Mouse (Mus musculus): ENCODE measurements around the gene Ptpra.
"Not testable (repeated sequence)": the region's sequence is repeated elsewhere in the genome, so short reads cannot be mapped to it uniquely, and the experiment has no call there.

The Ptpra gene

DNA sequence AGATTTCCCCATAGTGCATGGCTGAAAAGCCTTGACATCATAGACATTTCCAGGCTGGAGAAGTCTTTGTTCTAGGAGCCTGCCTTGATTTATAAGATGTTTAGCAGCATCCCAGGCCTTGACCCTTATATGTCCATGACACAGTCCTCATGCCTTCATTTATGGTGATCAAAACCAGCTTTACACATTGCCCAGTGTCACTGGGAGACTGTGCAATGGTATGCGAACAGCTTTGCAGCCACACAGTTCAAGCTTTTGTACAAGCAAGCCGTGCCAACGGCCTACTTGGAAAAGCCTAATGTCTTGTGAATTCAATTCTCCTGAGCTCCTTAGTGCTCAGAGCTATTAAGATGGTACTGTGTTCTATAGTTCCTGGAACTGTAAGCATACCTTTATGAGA is 32.6 kb downstream of the Ptpra start:
- DNase-seq (ENCODE audit: extremely low spot score, low spot score), result no peak

DNA sequence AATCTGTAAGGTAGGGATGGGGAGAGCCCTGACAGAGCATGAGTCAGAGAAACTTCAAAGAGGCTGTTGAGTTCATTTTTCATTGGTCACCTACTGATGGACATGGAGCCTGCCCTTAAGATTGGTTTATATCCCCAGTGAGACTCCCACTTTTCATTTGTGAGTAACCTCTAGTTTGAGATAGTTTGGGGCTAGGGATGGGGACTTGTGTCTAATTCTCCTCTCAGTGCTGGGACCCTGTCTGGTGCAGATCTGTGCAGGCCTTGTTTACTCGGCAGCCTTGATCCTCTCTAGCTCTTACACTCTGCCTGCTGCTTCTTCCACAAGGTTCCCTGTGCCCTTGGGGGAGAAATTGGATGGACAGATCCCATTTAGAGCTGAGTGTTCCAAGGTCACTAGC is 34.1 kb downstream of the Ptpra start:
- DNase-seq (ENCODE audit: extremely low spot score, low spot score), result no peak

DNA sequence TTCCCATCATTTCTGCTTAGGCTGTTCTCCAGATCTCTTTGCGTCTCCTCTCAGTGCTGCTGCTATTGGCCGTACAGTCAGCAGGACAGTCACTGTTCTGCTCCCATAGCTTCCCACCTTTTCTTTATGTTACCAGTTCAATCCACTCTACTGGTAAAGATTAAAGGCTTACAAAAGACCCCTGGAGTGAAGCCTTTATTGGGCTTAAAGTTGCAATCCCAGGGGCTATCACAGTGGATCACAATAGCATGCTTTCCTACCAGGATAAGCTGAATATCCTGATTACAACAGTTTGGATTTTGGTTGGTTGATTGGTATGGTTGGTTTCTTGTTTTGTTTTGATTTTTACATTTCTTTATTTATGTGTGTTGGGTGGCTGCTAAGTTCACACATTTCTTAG is 37.9 kb downstream of the Ptpra start:
- no peak for DNase-seq (ENCODE audit: extremely low spot score, low spot score)

DNA sequence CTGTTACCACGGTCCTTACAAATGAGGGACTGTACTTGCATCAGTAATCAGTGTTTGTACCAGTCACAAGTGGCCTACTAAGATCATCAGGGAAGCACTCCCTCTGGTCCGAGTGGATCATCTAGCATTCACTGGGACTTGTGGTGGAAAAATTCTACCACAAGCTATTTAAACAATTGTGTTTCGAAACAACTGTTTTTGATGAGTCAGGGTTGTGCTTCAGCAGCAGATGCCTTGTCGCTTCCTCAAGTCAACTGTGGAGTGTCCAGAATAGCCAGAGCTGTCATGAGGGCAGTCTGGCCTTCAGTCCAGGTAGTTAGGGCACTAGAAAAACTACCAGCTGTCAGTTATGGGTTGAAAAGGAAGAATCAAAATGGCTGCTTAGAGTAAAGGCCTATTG is 38.5 kb downstream of the Ptpra start:
- no peak for DNase-seq (ENCODE audit: extremely low spot score, low spot score)

DNA sequence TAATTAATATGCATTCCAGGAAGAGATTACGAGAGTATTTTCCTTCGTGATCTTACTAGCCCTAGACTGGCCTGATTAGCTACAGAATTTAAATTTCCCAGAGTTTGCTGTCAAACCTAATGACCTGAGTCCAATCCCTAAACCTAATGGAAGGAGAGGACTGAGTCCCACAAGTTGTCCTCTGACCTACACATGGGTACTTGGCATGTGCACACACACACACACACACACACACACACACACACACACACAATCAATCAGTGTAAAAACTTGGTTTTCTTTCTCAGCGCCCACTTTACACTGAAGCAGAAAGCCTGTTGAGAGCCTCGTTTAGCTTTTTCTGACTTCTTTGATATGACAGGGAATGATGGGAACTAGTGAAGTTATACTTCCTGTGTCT is 41.1 kb downstream of the Ptpra start:
- DNase-seq (ENCODE audit: extremely low spot score, low spot score), result peak; percentile 23

DNA sequence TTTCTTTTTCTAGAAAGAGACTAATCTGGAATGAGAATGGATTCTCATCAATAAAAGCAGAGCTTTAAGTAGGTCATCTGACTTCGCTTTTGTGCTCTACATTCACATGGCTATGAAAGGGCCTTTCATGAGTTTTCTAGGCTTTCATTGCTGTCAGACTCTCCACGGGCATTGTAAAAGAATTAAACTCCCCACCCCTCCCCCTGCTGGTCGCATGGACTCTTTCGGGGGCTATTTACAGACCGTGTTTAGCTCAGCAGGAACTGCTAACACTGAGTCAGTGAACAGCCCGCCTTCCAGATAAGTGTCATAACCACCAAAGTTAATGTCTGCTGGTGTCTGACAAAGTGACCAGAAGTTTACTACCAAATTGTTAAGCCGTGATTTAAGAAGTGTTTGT is 41.5 kb downstream of the Ptpra start:
- peak; percentile 27 for DNase-seq (ENCODE audit: extremely low spot score, low spot score)

DNA sequence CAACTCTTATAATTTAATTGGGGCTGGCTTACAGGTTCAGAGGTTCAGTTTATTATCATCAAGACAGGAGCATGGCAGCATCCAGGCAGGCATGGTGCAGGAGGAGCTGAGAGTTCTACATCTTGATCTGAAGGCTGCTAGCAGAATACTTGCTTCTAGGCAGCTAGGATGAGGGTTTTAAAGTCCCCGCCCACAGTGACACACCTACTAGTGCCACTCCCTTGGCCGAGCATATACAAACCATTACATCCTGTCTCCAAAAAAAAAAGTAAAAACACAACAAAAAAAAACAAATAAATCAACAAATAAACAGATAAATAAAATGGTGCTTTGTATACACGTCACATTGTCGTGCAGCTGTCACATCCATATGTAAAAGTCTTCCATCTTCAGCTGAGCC is 45.0 kb downstream of the Ptpra start:
- not testable (repeated sequence) for DNase-seq (ENCODE audit: extremely low spot score, low spot score)

DNA sequence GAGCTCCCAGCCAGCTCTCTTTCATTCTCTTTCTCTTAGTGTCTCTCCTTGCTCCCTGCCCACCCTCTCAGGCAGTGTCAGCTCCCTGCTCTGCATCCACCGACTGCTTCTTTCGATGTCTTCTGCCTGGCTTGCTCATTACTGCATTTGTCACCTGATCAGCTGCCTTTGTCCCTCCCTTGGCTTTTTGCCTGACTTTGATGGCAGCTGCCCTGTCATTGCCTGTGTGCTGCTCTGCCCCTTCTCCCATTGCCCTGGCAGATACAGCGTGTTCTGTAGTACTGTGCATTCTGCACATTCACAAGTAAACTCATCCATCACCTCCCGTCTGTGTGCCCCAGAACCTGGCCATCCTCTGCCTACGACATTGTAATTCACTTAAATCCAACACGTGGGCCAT is 46.0 kb downstream of the Ptpra start:
- DNase-seq (ENCODE audit: extremely low spot score, low spot score), result peak; percentile 15

DNA sequence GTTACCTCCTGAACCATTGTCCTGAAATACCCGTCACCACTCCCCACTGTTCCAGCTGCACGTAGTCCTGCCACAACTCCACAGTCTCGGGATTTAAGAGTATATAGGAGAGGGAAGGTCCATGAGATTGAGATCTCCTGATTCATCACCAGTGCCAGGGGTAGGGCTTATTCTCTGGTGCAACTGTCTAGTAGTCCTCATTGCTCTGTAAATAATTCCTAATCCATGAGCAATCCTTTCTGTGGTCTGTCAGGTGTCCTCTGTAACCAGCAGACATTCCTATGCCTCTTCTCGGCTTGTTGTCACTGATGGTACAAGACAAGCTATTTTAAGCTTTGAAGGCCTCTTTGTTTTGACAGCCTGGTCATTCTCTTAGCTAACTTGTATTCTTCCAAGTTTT is 46.9 kb downstream of the Ptpra start:
- no peak for DNase-seq (ENCODE audit: extremely low spot score, low spot score)

DNA sequence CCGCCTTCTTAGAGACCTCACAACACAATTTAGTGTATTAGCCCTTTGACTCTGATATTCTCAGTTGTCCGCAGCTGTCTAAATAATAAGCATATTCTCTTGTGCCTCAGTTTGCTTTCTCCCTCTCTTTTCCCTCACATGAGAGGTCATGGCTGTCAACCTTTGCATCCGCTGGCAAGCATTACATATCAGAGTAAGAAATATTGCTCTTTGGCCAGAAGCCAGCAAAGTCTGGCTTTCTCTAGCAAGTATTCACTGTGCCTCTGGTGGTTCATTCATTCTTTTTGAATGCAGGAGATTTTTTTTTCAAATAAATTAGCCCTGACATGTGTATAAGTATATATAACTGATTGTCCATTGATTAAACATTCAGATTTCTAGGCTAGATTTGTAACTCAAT is 49.5 kb downstream of the Ptpra start:
- DNase-seq (ENCODE audit: extremely low spot score, low spot score), result no peak

DNA sequence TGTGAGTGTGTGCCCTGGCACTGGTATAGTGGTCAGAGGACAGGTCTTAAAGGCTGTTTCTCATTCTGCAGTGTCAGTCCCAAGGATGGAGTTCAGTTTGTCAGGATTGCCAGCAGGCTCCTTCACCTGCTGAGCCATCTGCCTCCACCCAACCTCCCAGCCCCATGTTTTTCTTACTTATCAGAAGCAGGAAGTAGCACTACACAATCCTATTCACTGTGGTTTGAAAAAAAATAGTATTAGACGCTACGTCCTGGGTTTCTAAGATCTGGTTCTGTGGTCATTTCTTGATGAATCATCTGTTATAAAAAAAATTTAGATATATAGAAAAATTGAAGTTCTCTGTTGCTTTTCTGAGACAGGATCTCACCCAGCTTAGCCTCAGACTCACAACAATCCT is 51.5 kb downstream of the Ptpra start:
- DNase-seq (ENCODE audit: extremely low spot score, low spot score), result no peak

DNA sequence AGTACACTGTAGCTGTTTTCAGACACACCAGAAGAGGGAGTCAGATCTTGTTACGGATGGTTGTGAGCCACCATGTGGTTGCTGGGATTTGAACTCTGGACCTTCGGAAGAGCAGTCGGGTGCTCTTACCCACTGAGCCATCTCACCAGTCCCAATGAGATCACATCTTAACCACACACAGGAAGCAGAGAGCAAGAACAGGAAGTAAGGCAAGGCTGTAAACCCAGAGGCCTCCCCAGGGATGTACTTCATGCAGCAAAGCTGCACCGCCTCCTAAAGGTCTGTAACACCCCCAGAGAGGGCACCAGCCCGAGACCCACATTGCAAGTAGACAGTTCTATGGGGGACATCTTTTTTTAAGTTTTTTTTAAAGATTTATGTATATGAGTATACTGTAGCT is 61.5 kb downstream of the Ptpra start:
- not testable (repeated sequence) for DNase-seq (ENCODE audit: extremely low spot score, low spot score)

DNA sequence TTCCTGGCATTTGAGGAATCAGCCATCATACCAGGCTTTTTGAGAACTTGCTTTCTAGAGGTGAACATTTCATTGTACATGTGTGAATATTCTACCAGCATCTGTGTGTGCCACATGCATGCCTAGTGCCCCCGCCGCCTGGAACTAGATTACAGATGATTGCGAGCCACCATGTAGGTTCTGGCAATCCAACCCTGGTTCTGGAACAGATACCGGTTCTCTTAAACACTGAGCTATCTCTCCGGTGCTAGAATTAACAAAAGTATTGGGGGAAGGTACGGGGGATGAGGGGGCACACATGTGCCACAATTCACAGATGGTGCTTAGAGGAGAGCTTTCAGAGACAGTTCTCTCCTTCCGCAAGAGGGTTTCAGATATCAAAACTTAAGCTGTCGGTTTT is 63.8 kb downstream of the Ptpra start:
- no peak for DNase-seq (ENCODE audit: extremely low spot score, low spot score)

DNA sequence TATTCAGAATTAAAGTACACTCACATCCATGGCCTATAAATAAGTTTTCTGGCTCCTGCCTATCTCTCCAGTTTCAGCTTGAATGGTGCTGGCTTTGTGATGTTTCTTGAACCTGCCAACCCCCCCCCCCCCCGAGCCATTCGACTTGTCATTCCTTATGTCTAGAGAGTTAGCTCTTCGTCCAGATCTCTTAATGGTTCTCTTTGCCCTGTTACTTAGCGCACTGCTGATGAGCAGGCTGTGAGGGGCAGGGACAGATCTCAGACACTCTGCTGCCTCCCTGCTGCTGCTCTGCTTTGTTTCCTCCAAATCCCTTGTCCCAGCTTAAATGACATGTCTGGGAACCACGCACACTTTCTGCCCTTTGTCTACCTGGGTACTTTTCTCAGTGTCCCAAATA is 65.7 kb downstream of the Ptpra start:
- DNase-seq (ENCODE audit: extremely low spot score, low spot score), result no peak

DNA sequence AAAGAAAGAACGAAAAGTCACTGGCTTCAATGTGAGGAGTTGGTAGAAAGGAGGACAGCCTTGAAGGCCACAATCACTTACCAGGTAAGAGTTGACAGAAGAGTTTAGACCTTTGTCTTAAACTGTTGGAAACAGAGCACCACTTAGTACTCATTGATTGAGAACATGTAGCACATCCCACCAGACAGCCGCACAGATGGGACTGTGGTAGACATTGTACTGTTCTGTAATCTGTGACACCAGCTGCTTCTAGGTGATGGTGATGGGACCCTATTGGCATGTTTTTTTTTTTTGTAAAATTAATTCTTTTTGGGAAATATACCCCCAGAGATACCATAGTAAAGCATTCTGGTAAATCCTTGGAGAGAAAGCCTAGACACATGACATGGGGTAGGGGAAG is 71.8 kb downstream of the Ptpra start:
- no peak for DNase-seq (ENCODE audit: extremely low spot score, low spot score)

DNA sequence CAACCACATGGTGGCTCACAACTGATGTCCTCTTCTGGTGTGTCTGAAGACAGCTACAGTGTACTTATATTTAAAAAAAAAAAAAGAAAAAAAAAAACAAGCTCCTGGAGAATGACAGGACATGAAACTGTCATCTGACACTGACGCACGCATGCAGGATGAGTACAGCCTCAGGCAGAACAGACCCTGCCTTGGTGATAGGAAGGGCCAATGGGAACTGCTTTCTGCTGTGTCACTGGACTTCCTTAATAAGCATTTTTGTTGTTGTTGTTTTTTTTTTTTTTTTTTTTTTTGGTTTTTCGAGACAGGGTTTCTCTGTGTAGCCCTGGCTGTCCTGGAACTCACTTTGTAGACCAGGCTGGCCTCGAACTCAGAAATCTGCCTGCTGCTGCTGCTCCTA is 75.4 kb downstream of the Ptpra start:
- not testable (repeated sequence) for DNase-seq (ENCODE audit: extremely low spot score, low spot score)

DNA sequence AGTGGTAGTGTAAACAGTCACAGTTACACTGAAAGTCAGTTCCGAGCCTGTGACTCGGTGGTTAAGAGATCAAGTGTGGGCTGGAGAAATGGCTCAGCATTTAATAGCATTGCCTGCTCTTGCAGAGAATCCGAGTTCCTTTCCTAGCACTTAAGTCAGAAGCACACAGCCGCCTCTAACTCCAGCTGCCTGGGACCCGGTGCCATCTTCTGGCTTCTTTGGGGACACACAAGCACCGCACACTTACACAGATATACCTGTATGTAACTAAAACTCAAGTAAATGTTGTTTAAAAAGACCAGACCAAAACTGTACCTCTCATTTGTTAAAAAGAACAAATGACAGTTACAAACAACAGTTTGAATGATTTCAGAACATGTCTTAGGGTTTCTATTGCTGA is 78.4 kb downstream of the Ptpra start:
- no peak for DNase-seq (ENCODE audit: extremely low spot score, low spot score)

DNA sequence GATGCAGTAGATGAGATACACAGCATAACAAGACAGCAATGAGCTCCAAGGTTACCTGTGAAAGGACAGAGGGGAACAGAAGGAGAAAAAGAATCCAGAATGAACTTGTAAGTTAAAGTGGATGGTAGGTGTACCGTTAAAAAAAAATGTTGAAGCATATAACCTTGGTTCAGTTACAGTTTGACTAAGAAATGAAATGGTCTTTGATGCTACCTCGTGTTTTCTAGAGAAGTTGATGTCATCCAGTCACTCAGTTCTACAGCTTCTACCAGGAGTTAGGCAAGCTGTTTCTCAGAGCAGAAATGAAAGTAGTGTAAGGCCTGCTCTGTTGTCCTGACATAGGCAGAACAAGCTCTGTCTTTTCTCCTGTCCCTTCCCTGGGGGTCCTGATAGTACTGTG is 79.2 kb downstream of the Ptpra start:
- no peak for DNase-seq (ENCODE audit: extremely low spot score, low spot score)

DNA sequence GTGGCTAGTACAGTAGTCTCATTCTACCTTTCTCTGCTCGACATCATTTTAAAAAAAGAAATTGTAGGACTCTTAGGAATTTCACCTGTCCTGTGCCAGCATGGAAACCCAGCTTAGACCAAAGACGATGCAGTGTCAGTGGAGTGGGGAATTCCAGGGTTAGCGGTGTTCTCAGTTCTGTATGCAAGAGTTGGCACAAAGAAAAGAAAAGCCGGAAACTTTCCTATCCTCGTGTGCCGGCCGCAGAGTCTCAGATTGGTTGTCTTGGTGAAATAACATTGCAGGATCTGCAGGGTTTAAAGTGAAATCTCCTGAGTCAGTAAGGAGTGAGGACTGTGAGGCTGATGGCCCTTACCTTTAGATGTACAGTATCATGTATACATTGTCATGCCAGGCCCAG is 79.8 kb downstream of the Ptpra start:
- no peak for DNase-seq (ENCODE audit: extremely low spot score, low spot score)

DNA sequence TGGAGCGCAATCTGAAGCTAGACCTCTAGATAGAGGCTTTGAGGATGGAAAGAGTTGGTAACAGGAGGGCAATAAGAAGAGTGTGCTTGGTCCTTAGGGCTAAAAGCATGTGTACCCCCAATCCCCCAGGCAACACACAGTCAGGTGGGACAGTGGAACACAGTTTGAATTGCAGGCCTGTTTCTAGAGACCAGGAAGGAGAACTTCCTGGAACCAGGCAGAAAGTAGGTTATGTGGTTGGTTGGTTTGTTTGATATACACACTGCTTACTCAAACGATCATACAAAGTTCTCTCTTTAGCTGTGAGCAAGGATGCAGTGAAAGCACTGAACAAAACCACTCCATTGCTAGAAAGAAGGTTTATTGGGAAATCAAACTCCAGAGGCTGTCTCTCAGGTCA is 82.1 kb downstream of the Ptpra start:
- DNase-seq (ENCODE audit: extremely low spot score, low spot score), result no peak

DNA sequence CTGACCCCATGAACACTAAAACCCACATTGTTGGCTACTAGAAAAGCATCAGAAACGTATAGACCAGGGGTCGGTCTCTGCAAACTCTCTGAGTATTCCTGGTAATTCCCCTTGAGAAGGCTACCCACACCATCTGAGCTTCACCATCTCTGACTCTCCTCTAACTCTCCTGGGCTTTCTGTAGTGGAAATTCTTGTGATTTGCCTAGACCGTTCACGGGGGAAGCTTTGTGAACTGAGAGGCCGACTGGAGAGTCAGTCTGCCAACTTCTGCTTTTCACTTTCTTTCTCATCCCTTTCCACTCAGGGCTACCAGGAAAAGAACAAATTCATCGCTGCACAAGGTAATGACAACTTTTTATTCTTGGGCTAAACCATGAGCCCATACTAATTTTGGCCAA is 84.9 kb downstream of the Ptpra start:
- DNase-seq (ENCODE audit: extremely low spot score, low spot score), result no peak

DNA sequence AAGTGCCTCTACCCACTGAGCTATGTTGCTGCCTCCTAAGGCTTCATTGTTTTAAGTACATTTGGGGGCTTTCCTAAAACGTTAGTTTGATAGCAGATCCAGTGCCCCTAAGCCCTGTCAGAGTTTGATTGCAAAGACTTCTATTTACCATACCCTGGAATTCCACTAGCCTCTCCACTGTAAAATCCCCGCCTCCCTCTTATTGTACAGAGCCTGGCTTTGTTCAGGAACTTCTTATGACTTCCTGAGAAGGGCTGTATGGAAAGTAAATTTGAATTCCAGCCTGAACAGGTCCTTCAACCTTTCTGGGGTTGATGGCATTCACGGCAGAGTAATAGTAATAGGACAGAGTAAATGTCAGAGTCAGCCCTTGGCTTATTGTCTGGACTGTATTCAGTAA is 86.8 kb downstream of the Ptpra start:
- DNase-seq (ENCODE audit: extremely low spot score, low spot score), result no peak

DNA sequence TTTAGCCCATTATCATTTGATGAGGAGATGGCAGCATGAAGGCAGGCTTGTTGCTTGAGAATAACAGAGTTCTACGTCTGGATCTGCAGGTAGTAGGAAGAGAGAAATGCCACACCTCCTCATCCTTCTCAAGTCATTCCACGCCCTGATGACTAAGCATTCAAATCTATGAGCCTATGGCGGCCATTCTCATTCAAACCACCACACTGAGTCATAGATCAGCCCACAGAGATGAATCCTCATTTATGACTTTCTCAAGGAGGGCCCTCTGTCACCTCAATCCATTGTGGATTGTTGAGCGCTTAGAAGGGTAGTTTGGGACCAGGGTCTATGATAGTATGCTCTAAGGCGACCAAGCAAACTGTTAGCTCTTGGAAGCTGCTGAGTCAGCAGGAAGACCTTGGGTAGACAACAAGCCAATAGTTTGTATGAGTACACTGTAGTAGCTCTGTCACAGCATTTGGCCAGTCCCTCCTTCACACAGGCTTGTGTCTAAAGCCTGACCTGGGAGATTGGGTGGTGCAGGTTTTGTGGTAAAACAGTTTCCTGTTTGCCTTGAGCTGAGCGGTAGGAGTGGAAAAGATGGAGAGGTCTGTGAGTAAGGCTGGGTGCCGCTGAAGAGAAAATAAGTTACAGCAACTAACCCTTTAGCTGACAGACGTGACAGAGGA is 88.9 kb downstream of the Ptpra start:
- no peak for DNase-seq (ENCODE audit: extremely low spot score, low spot score)

DNA sequence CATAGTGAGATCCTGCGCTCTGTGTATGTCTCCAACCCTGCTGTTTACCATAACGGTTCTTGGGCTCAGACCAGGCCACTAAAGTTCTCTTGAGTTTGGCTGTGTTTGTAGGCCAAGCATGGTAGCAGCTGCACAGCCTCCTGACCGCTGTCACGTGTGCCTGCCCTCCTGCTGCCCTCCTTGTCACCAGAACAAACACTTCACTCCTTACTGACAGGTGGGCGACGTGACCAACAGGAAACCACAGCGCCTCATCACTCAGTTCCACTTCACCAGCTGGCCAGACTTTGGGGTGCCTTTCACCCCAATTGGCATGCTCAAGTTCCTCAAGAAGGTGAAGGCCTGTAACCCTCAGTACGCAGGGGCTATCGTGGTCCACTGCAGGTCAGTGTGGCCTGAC is 90.2 kb downstream of the Ptpra start:
- no peak for DNase-seq (ENCODE audit: extremely low spot score, low spot score)

Data from neural tube, embryonic 10.5 days (tissue).